In the genomic region with DNA sequence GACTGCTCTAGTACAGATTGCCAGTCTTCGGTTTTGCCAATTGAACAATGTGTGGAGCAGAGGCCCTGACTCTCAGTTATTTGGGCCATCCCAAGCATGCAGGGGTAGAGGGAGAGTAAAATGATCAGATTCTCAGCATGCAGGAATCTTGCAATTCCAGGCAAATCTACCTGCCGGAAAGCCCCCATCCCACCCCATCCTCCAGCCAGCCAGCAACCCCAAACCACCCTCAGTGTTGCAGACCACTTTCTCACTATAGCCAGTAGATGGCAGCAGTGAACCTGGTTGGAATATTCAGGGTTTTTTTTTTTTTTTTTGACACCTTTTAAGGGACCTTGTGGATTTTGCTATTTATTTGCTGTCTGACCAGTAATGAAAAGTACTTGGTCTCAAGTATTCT, we compare ENCODE assay signal across 1 mouse cellular context.
TF ChIP-seq lines count a peak whose summit lies in the region.

No protein-coding gene starts in this region.

TF ChIP-seq in MEL, 35 proteins besides CTCF, POLR2A, EP300 and RAD21 (continued from another document):
- TF ChIP-seq ZMIZ1 (IDR thresholded peaks at IDR 0.05; ENCODE audit: low read depth, low read length) (no peak), CHD1 (IDR thresholded peaks at IDR 0.05; ENCODE audit: low read depth, low read length) (no peak)
